Mouse (Mus musculus) embryo, embryonic 11.5 days (tissue): ENCODE measurements around the gene Ssr2.
"Not testable (repeated sequence)": the region's sequence is repeated elsewhere in the genome, so short reads cannot be mapped to it uniquely, and the experiment has no call there.

Experiments used
- DNase-seq: peaks from one replicate; pipeline ENCODE4 v3.0.0-alpha.2; 2012; ENCODE audit warnings: low read depth, low spot score

Ssr2 gene

GRCm38 (mm10) chr3:88563966-88564365, 11.7 kb upstream of the Ssr2 start:
- DNase-seq, result no peak

GRCm38 (mm10) chr3:88566116-88566515, 9.6 kb upstream of the Ssr2 start:
- DNase-seq, result no peak

- no peak for DNase-seq
Measured at GRCm38 (mm10) chr3:88566536-88567061, 9.1 kb upstream of the Ssr2 start.

- DNase-seq, result no peak
Measured at GRCm38 (mm10) chr3:88567892-88568291, 7.8 kb upstream of the Ssr2 start.

GRCm38 (mm10) chr3:88568615-88569014, 7.1 kb upstream of the Ssr2 start:
- DNase-seq, result no peak

- DNase-seq, result no peak
Measured at GRCm38 (mm10) chr3:88569093-88569492, 6.6 kb upstream of the Ssr2 start.

- no peak for DNase-seq
Measured at GRCm38 (mm10) chr3:88569694-88570093, 6.0 kb upstream of the Ssr2 start.

GRCm38 (mm10) chr3:88570341-88570740, 5.3 kb upstream of the Ssr2 start:
- DNase-seq, result no peak

GRCm38 (mm10) chr3:88571856-88572255, 3.8 kb upstream of the Ssr2 start:
- DNase-seq, result no peak

- DNase-seq, result no peak
Measured at GRCm38 (mm10) chr3:88572835-88573234, 2.8 kb upstream of the Ssr2 start.

- no peak for DNase-seq
Measured at GRCm38 (mm10) chr3:88573810-88574209, 1.9 kb upstream of the Ssr2 start.

GRCm38 (mm10) chr3:88577846-88578245, 2.2 kb downstream of the Ssr2 start:
- DNase-seq, result not testable (repeated sequence)

GRCm38 (mm10) chr3:88578498-88579424, 3.1 kb downstream of the Ssr2 start:
- no peak for DNase-seq

- peak; percentile 55 for DNase-seq
Measured at GRCm38 (mm10) chr3:88579454-88580117, 3.9 kb downstream of the Ssr2 start.

GRCm38 (mm10) chr3:88585769-88586168, 10.1 kb downstream of the Ssr2 start:
- no peak for DNase-seq

- no peak for DNase-seq
Measured at GRCm38 (mm10) chr3:88586640-88587039, 11.0 kb downstream of the Ssr2 start.

- DNase-seq, result no peak
Measured at GRCm38 (mm10) chr3:88590246-88590645, 14.6 kb downstream of the Ssr2 start.

GRCm38 (mm10) chr3:88591044-88591443, 15.4 kb downstream of the Ssr2 start:
- no peak for DNase-seq

- DNase-seq, result peak; percentile 57
Measured at GRCm38 (mm10) chr3:88591950-88592731, 16.5 kb downstream of the Ssr2 start.

GRCm38 (mm10) chr3:88592942-88593576, 17.4 kb downstream of the Ssr2 start:
- DNase-seq, result no peak

GRCm38 (mm10) chr3:88593893-88594580, 18.4 kb downstream of the Ssr2 start:
- no peak for DNase-seq
